ENCODE assay signal across 33 mouse cellular contexts in the genomic region with DNA sequence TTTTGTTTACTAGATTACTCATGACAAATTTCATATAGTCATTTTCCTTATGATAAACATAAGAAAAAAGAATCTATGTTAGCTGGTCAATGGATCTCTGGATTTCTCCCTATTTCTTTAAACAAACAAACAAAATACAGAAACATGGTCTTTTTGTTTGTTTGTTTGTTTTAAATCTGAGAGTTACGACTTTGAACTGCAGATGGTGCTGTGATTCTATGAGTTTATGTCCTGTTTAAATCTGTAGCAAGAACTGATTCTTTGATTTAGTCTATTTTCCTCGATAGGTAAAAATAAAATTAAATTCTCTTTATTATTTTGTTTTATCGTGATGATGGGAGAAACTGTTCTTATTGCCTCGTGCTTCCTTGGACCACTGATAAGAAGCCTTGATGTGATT. TPM values are rescaled to one million over a fixed set of nuclear protein-coding genes. Genes with fewer than 3 reads are reported as not detected.
A peak's percentile ranks its signal among the peaks of the same experiment; 100 is the strongest.
DNase-seq lines count a peak whose midpoint lies in the region; ATAC-seq and TF ChIP-seq lines count a peak whose summit lies in the region.
"Had no signal": no experiment of that assay in that cellular context is flagged by ENCODE, and none has a peak within 500 bp of the region (broad histone marks: within the 10 kb centered on the region; RNA-seq: fewer than 3 reads in every experiment).

No protein-coding gene starts in this region.

- H3K27ac ChIP-seq in kidney, postnatal 0 days: no peak overlapping the region
- H3K27ac ChIP-seq in midbrain, postnatal 0 days (ENCODE audit: low read depth, low read length): no peak overlapping the region
- no peak overlapping the region for H3K27ac ChIP-seq in midbrain, embryonic 13.5 days
- H3K27ac ChIP-seq in stomach, postnatal 0 days (replicated peaks): no peak overlapping the region
- H3K27ac ChIP-seq: embryonic facial prominence, embryonic 10.5 days; embryonic facial prominence, embryonic 13.5 days; forebrain, embryonic 10.5 days; gastrocnemius, adult 2 months; heart, embryonic 15.5 days; hindbrain, embryonic 15.5 days; intestine, embryonic 15.5 days had no signal

- H3K4me1 ChIP-seq in kidney, postnatal 0 days (replicated peaks; ENCODE audit: insufficient read depth, low read length): no peaks in the 10 kb centered on the region
- H3K4me1 ChIP-seq in midbrain, postnatal 0 days (ENCODE audit: insufficient read depth, low read length): no peaks in the 10 kb centered on the region
- no peaks in the 10 kb centered on the region for H3K4me1 ChIP-seq in midbrain, embryonic 13.5 days (replicated peaks)
- no peaks in the 10 kb centered on the region for H3K4me1 ChIP-seq in stomach, postnatal 0 days (replicated peaks; ENCODE audit: control insufficient read depth, insufficient read depth)
- H3K4me1 ChIP-seq: embryonic facial prominence, embryonic 10.5 days; embryonic facial prominence, embryonic 13.5 days; forebrain, embryonic 10.5 days; heart, embryonic 12.5 days; heart, embryonic 15.5 days; hindbrain, embryonic 15.5 days; intestine, embryonic 15.5 days had no signal

- no peaks in the 10 kb centered on the region for H3K9me3 ChIP-seq in kidney, postnatal 0 days (replicated peaks; ENCODE audit: low read length)
- H3K9me3 ChIP-seq in midbrain, postnatal 0 days (ENCODE audit: low read length): no peaks in the 10 kb centered on the region
- H3K9me3 ChIP-seq in midbrain, embryonic 13.5 days: no peaks in the 10 kb centered on the region
- H3K9me3 ChIP-seq in stomach, postnatal 0 days (ENCODE audit: control insufficient read depth, low read length): no peaks in the 10 kb centered on the region
- H3K9me3 ChIP-seq: embryonic facial prominence, embryonic 10.5 days; embryonic facial prominence, embryonic 13.5 days; forebrain, embryonic 10.5 days; G1E; heart, embryonic 12.5 days; heart, embryonic 15.5 days; hindbrain, embryonic 15.5 days; intestine, embryonic 15.5 days had no signal

- TF ChIP-seq CTCF in kidney, postnatal 0 days (IDR thresholded peaks at IDR 0.05; ENCODE audit: low read depth): 0 out of 2 replicates have a peak, but pooled peaks have one; percentile 3
- TF ChIP-seq CTCF in midbrain, postnatal 0 days (IDR thresholded peaks at IDR 0.05): peak; percentile 51
- TF ChIP-seq CTCF in stomach, postnatal 0 days (IDR thresholded peaks at IDR 0.05; ENCODE audit: low read depth): 0 out of 2 replicates have a peak, but pooled peaks have one; percentile 4

- no peaks in the 10 kb centered on the region for H3K36me3 ChIP-seq in kidney, postnatal 0 days (ENCODE audit: insufficient read depth, low read length)
- H3K36me3 ChIP-seq in midbrain, postnatal 0 days (ENCODE audit: insufficient read depth, low read length): no peaks in the 10 kb centered on the region
- no peaks in the 10 kb centered on the region for H3K36me3 ChIP-seq in midbrain, embryonic 13.5 days
- H3K36me3 ChIP-seq in stomach, postnatal 0 days (ENCODE audit: control insufficient read depth, insufficient read depth, low read length): no peaks in the 10 kb centered on the region
- H3K36me3 ChIP-seq: embryonic facial prominence, embryonic 10.5 days; embryonic facial prominence, embryonic 13.5 days; forebrain, embryonic 10.5 days; G1E; heart, embryonic 12.5 days; heart, embryonic 15.5 days; hindbrain, embryonic 15.5 days; intestine, embryonic 15.5 days had no signal

- no peak overlapping the region for H3K9ac ChIP-seq in kidney, postnatal 0 days (ENCODE audit: low read depth, low read length)
- H3K9ac ChIP-seq in midbrain, postnatal 0 days (replicated peaks; ENCODE audit: low read length, poor library complexity, severe bottlenecking): no peak overlapping the region
- no peak overlapping the region for H3K9ac ChIP-seq in midbrain, embryonic 13.5 days (replicated peaks)
- H3K9ac ChIP-seq in stomach, postnatal 0 days (ENCODE audit: low read length): no peak overlapping the region
- H3K9ac ChIP-seq: embryonic facial prominence, embryonic 13.5 days; forebrain, postnatal 0 days; heart, embryonic 12.5 days; heart, embryonic 15.5 days; hindbrain, embryonic 15.5 days; intestine, embryonic 15.5 days had no signal

- no peak for ATAC-seq in kidney, postnatal 0 days (replicated peaks; ENCODE audit: low FRiP score, low read depth)
- no peak for ATAC-seq in midbrain, postnatal 0 days (ENCODE audit: low FRiP score)
- ATAC-seq in midbrain, embryonic 13.5 days: no peak
- ATAC-seq in stomach, postnatal 0 days (ENCODE audit: low FRiP score, low TSS enrichment): no peak
- ATAC-seq: forebrain, embryonic 14.5 days; forebrain, postnatal 0 days; intestine, embryonic 15.5 days had no signal

- no peak for TF ChIP-seq EP300 in stomach, postnatal 0 days (optimal IDR thresholded peaks at IDR 0.05)

- no peak overlapping the region for H3K4me2 ChIP-seq in kidney, postnatal 0 days (ENCODE audit: low read length)
- H3K4me2 ChIP-seq in midbrain, postnatal 0 days (ENCODE audit: low read depth, low read length, poor library complexity, severe bottlenecking): no peak overlapping the region
- H3K4me2 ChIP-seq in midbrain, embryonic 13.5 days (replicated peaks): no peak overlapping the region
- no peak overlapping the region for H3K4me2 ChIP-seq in stomach, postnatal 0 days (replicated peaks; ENCODE audit: low read depth)
- H3K4me2 ChIP-seq: embryonic facial prominence, embryonic 13.5 days; heart, embryonic 12.5 days; heart, embryonic 15.5 days; hindbrain, embryonic 15.5 days; intestine, embryonic 15.5 days had no signal

- no peak for DNase-seq in kidney, postnatal 0 days (ENCODE audit: low spot score)
- no peak for DNase-seq in kidney, postnatal 10 days
- DNase-seq in midbrain, postnatal 0 days (ENCODE audit: low spot score): no peak
- DNase-seq in NIH3T3 (ENCODE audit: low read depth): peak; percentile 52
- no peak for DNase-seq in stomach, postnatal 0 days (ENCODE audit: low spot score)
- DNase-seq in embryo, embryonic 11 days: no peak
- no peak for DNase-seq in testis, postnatal 10 days (ENCODE audit: low spot score)
- DNase-seq: adrenal gland, postnatal 10 days; adrenal gland, postnatal 36 days; B cell, adult 2 months; cerebellum, adult 11 months; cerebellum, adult 2 months; cerebellum, adult 9-11 months; cerebellum, postnatal 25 days; forebrain, postnatal 0 days; gastrocnemius, adult 2 months; gastrocnemius, postnatal 14 days; heart, adult 11 months; heart, postnatal 10 days; heart, postnatal 36 days had no signal

- H3K27me3 ChIP-seq in kidney, postnatal 0 days (ENCODE audit: insufficient read depth, low read length): no peaks in the 10 kb centered on the region
- no peaks in the 10 kb centered on the region for H3K27me3 ChIP-seq in midbrain, postnatal 0 days (ENCODE audit: insufficient read depth, low read length)
- H3K27me3 ChIP-seq in midbrain, embryonic 13.5 days: no peaks in the 10 kb centered on the region
- H3K27me3 ChIP-seq in stomach, postnatal 0 days (ENCODE audit: control insufficient read depth, insufficient read depth, low read length): no peaks in the 10 kb centered on the region
- H3K27me3 ChIP-seq: CH12.LX; embryonic facial prominence, embryonic 13.5 days; heart, embryonic 12.5 days; heart, embryonic 15.5 days; hindbrain, embryonic 15.5 days; intestine, embryonic 15.5 days had no signal

- no peak overlapping the region for H3K4me3 ChIP-seq in kidney, postnatal 0 days (replicated peaks; ENCODE audit: low read depth, low read length)
- no peak overlapping the region for H3K4me3 ChIP-seq in midbrain, postnatal 0 days (ENCODE audit: low read depth, low read length)
- H3K4me3 ChIP-seq in midbrain, embryonic 13.5 days (replicated peaks): no peak overlapping the region
- no peak overlapping the region for H3K4me3 ChIP-seq in stomach, postnatal 0 days (ENCODE audit: low read depth, low read length)
- H3K4me3 ChIP-seq: embryonic facial prominence, embryonic 10.5 days; embryonic facial prominence, embryonic 13.5 days; erythroblast, embryonic 14.5 days; forebrain, embryonic 10.5 days; gastrocnemius, adult 2 months; heart, embryonic 12.5 days; heart, embryonic 15.5 days; hindbrain, embryonic 15.5 days; intestine, embryonic 15.5 days had no signal

- WGBS in kidney, postnatal 0 days: 78% methylated on average over 4 of the region's 4 CpGs
- WGBS in midbrain, postnatal 0 days: 79% methylated on average over 4 of the region's 4 CpGs
- 82% methylated on average over 4 of the region's 4 CpGs for WGBS in midbrain, embryonic 13.5 days
- WGBS in stomach, postnatal 0 days: 65% methylated on average over 4 of the region's 4 CpGs

RNA-seq across cellular contexts. Expression of a gene that starts 1.7 kb away (rescaled TPM):
- 1.6 and 1.9 TPM in 2 replicates for polyA plus RNA-seq in kidney, postnatal 0 days (2015; fragmentation: Nextera tagmentation; extraction: Ambion mirVana)
- 1.4 TPM in 1 of 2 replicates, not detected in the other for total RNA-seq in midbrain, postnatal 0 days (2014; rRNA removed)
- 0.88 and 1.9 TPM in 2 replicates for polyA plus RNA-seq in midbrain, postnatal 0 days (2015; fragmentation: Nextera tagmentation; extraction: Ambion mirVana)
- polyA plus RNA-seq in midbrain, embryonic 13.5 days (2015; fragmentation: Nextera tagmentation; extraction: Ambion mirVana): 1.7 TPM in 2 replicates
- polyA plus RNA-seq in stomach, postnatal 0 days (2015; fragmentation: Nextera tagmentation; extraction: Ambion mirVana): 40.8 and 52.6 TPM in 2 replicates
- total RNA-seq: CH12.LX; common myeloid progenitor, adult 5-6 weeks; gastrocnemius, adult 2 months; gastrocnemius, postnatal 14 days; heart, postnatal 36 days had no signal
- polyA plus RNA-seq: embryonic facial prominence, embryonic 10.5 days; embryonic facial prominence, embryonic 13.5 days; erythroblast, embryonic 14.5 days; forebrain, embryonic 10.5 days; forebrain, embryonic 14.5 days; G1E; heart, embryonic 12.5 days had no signal

RNA-seq across cellular contexts. Expression of a gene that starts 43.7 kb away (rescaled TPM):
- 12.2 and 12.4 TPM in 2 replicates for polyA plus RNA-seq in kidney, postnatal 0 days (2015; fragmentation: Nextera tagmentation; extraction: Ambion mirVana)
- total RNA-seq in midbrain, postnatal 0 days (2014; rRNA removed): 0.28 and 0.38 TPM in 2 replicates
- polyA plus RNA-seq in midbrain, postnatal 0 days (2015; fragmentation: Nextera tagmentation; extraction: Ambion mirVana): 0.61 and 0.79 TPM in 2 replicates
- polyA plus RNA-seq in midbrain, embryonic 13.5 days (2015; fragmentation: Nextera tagmentation; extraction: Ambion mirVana): 0.95 and 1.1 TPM in 2 replicates
- 2.4 and 2.6 TPM in 2 replicates for polyA plus RNA-seq in stomach, postnatal 0 days (2015; fragmentation: Nextera tagmentation; extraction: Ambion mirVana)
- total RNA-seq: CH12.LX had no signal

Comparison
In these comparisons a context has a peak if more than half of its experiments do, and no peak if none do; other contexts are left out.
1. RNA of a gene that starts 1.7 kb away (polyA plus RNA-seq): 40.8 to 52.6 TPM in stomach, postnatal 0 days; 1.6 to 1.9 TPM in kidney, postnatal 0 days, 0.88 to 1.9 TPM in midbrain, postnatal 0 days and 1.7 TPM in midbrain, embryonic 13.5 days; every median in the first group is over 10 times any median in the second.
2. Peak in every context shown above with its lines, with median percentiles within 50 percentile points of each other: CTCF ChIP-seq.